Mouse (Mus musculus) C2C12 (cell line): ENCODE measurements around the gene 4930426L09Rik.

ENCODE experiments used
- CTCF ChIP-seq: IDR thresholded peaks from one replicate; pipeline ENCODE4 v1.5.1; 2011; ENCODE audit not compliant: control insufficient read depth, insufficient read depth, insufficient read length
- MYOG ChIP-seq: IDR thresholded peaks from one replicate; pipeline ENCODE4 v1.6.1; 2011; ENCODE audit not compliant: control insufficient read depth, insufficient read length; ENCODE audit errors: extremely low read depth

GRCm38 (mm10) chr2:18948741-18949140, 49.4 kb upstream of the 4930426L09Rik start:
- TF ChIP-seq CTCF = no peak
- no peak for TF ChIP-seq MYOG
